Mouse (Mus musculus) hindbrain, embryonic 10.5 days (tissue): ENCODE results near the gene Eps8l1. TPM values are rescaled to one million over a fixed set of nuclear protein-coding genes. Genes with fewer than 3 reads are reported as not detected.
A peak's percentile ranks its signal among the peaks of the same experiment; 100 is the strongest.
"Not testable (repeated sequence)": the region's sequence is repeated elsewhere in the genome, so short reads cannot be mapped to it uniquely, and the experiment has no call there.

Experiments used
- DNase-seq: peaks from one replicate; pipeline ENCODE4 v3.0.0-alpha.2; 2017; ENCODE audit warnings: low spot score
- H3K27ac ChIP-seq: fragments of 300-500 bp; sonication (generic); 2 replicates; pipeline ENCODE4 v1.5.1; 2016; ENCODE audit warnings: mild to moderate bottlenecking, moderate library complexity
- H3K27me3 ChIP-seq: fragments of 300-500 bp; sonication (generic); 2 replicates; pipeline ENCODE4 v1.6.1; 2016; ENCODE audit warnings: mild to moderate bottlenecking; ENCODE audit not compliant: poor library complexity, insufficient read depth, severe bottlenecking
- H3K36me3 ChIP-seq: fragments of 300-500 bp; sonication (generic); 2 replicates; pipeline ENCODE4 v1.6.1; 2016; ENCODE audit warnings: mild to moderate bottlenecking, moderate library complexity
- H3K4me1 ChIP-seq: fragments of 300-500 bp; sonication (generic); replicated peaks from 2 replicates; pipeline ENCODE4 v1.6.1; 2016; ENCODE audit warnings: mild to moderate bottlenecking
- H3K4me3 ChIP-seq: fragments of 300-500 bp; sonication (generic); 2 replicates; pipeline ENCODE4 v1.5.1; 2016; ENCODE audit warnings: mild to moderate bottlenecking, moderate library complexity
- H3K9me3 ChIP-seq: fragments of 300-500 bp; sonication (generic); 2 replicates; pipeline ENCODE4 v1.6.1; 2016; ENCODE audit warnings: mild to moderate bottlenecking, moderate library complexity
- WGBS: fragments of 180-500 bp; shearing (Covaris S2); methylation state at CpG from one replicate; pipeline ENCODE4 v1.1.7; 2016; 5-methylcytosine and 5-hydroxymethylcytosine counted together
- polyA plus RNA-seq: library from polyadenylated mRNA; unstranded; fragments of >200 nt; fragmentation: Nextera tagmentation; extraction: Ambion mirVana; gene quantifications from 2 replicates; pipeline ENCODE4 v1.2.1, GENCODE M21; 2016

Gene Eps8l1
- polyA plus RNA-seq = 2.8 and 5.4 TPM in 2 replicates

DNA sequence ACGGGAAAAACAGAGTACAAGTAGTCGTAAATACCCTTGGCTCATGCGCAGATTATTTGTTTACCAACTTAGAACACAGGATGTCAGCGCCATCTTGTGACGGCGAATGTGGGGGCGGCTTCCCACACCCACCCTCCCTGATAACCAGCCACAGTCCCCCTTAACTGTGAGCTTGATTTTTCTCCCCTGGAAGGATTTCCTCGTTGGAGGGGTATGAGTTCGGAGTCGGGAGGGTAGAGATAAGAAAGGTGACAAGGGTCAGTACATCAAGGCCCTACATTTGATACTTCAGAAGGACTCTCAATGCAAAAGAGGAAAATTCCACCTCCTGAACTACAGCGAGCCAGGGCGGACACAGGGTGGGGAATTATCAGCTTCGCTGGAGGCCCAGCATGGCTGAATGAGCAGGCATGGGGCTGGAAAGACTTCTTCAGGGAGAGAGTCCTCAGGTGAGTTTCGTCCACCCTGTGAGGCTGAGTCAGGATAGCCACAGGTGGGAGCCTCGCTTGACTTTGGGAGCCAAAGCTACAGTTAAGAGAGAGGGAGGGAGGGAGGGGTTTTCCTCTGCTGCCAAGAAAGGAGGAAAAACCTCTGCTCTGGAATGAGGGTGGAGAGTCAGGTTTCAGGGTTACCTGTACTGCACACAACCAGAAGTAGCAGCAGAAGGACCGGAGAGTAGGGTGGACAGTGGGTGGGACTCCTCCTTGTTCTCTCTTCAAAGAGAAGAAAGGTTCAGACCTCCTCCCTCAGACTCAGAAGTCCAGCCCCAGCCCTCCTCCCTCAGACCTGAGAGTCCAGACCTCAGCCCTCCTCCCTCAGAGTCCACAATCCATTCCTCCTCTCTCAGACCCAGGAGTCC lies at the start of gene Eps8l1:
Gene Eps8l1 (plus strand): TSS at position 99 of the 859 bp plus-strand sequence.
- Histone ChIP-seq H3K27ac (peak within 1 kb of the TSS; percentile 59), H3K4me3 (peak within 1 kb of the TSS; percentile 37), H3K4me1 (0 out of 2 replicates have a peak, but pooled peaks cover 4% of the 10 kb centered on the region), H3K27me3 (no peaks in the 10 kb centered on the region), H3K36me3 (no peaks in the 10 kb centered on the region), H3K9me3 (no peaks in the 10 kb centered on the region)
- no peak for DNase-seq
- WGBS = 67% methylated on average over 14 of the region's 16 CpGs

DNA sequence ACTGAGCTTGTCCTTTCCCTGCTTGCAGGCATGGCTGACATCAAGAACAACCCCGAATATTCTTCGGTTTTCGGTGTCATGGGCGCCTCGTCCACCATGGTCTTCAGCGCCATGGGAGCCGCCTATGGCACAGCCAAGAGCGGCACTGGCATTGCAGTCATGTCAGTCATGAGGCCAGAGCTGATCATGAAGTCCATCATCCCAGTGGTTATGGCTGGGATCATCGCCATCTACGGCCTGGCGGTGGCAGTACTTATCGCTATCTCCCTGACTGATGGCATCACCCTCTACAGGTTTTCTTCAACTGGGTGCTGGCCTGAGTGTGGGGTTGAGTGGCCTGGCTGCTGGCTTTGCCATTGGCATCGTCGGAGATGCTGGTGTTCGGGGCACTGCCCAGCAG lies 48.1 kb upstream of the Eps8l1 start:
- not testable (repeated sequence) for H3K4me3 ChIP-seq, H3K36me3 ChIP-seq, H3K27ac ChIP-seq, H3K4me1 ChIP-seq, DNase-seq, H3K27me3 ChIP-seq
- peaks cover 12% of the 10 kb centered on the region; the same call in 1 of the 2 replicates for H3K9me3 ChIP-seq
- 96% methylated on average over 15 of the region's 15 CpGs for WGBS

DNA sequence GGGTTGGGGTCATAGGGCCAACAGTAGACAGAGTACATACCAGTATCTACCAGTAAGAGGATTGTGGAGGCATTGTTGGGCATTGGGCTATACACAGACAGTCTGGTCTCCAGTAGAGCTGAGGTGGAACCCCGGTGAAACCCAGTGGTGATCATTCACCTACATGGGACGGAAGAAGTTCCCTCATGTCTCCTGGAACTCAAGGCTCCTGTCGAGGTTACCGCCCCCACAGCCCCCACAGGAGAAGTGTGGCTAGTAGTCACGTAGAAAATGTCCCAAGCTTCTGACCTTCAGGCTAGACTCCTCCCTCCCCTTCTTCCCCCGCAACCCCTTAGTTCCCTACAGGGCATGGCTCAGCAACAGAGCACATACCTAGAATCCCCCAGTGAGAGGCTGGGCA lies 40.8 kb upstream of the Eps8l1 start:
- no peak overlapping the region for H3K27ac ChIP-seq
- no peak overlapping the region for H3K4me3 ChIP-seq
- 83% methylated on average over 6 of the region's 6 CpGs for WGBS
- H3K9me3 ChIP-seq = no peaks in the 10 kb centered on the region
- H3K4me1 ChIP-seq = no peaks in the 10 kb centered on the region
- no peaks in the 10 kb centered on the region for H3K27me3 ChIP-seq
- H3K36me3 ChIP-seq = peaks cover 13% of the 10 kb centered on the region
- no peak for DNase-seq

GRCm38 (mm10) chr7:4420230-4420629 lies 40.2 kb upstream of the Eps8l1 start:
- Histone ChIP-seq H3K4me3 (no peak overlapping the region), H3K27ac (no peak overlapping the region), H3K27me3 (no peaks in the 10 kb centered on the region), H3K36me3 (peaks cover 19% of the 10 kb centered on the region), H3K4me1 (no peaks in the 10 kb centered on the region), H3K9me3 (no peaks in the 10 kb centered on the region)
- WGBS = 69% methylated on average over 4 of the region's 4 CpGs
- DNase-seq = no peak

- H3K36me3 ChIP-seq = peaks cover 85% of the 10 kb centered on the region
- peaks cover under 1% of the 10 kb centered on the region; the same call in 1 of the 2 replicates for H3K9me3 ChIP-seq
Observed at GRCm38 (mm10) chr7:4427161-4427912, 33.1 kb upstream of the Eps8l1 start.

GRCm38 (mm10) chr7:4430246-4430844 lies 30.1 kb upstream of the Eps8l1 start:
- Histone ChIP-seq H3K4me1 (no peaks in the 10 kb centered on the region), H3K27ac (no peak overlapping the region), H3K36me3 (peaks cover 95% of the 10 kb centered on the region), H3K4me3 (no peak overlapping the region), H3K9me3 (peaks cover 2% of the 10 kb centered on the region; the same call in 1 of the 2 replicates), H3K27me3 (no peaks in the 10 kb centered on the region)
- DNase-seq = no peak
- 90% methylated on average over 9 of the region's 9 CpGs for WGBS

More at GRCm38 (mm10) chr7:4427161-4427912, 33.1 kb upstream of the Eps8l1 start:
- no peak overlapping the region for H3K4me3 ChIP-seq
- H3K27ac ChIP-seq = no peak overlapping the region
- H3K4me1 ChIP-seq = no peaks in the 10 kb centered on the region
- no peaks in the 10 kb centered on the region for H3K27me3 ChIP-seq
- DNase-seq = peak; percentile 86
- WGBS = 79% methylated on average over 7 of the region's 7 CpGs

DNA sequence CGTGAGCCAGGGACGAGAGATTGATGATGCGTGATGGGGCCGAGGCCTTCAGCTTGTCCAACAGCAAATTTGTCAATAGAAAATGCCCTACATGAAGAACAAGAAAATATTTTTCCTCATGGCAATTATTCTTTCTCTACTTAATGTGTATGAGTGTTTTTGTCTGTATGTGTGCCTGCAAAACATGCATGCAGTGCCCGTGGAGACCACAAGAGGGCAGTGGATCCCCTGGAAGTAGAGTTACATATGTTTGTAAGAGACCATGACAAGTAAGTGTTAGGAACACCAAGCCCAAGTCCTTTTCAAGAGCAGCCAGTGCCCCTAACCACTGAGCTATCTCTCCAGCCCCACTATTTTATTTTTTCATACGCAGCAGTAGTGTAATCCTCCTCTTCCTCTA lies 28.9 kb upstream of the Eps8l1 start:
- peaks cover 95% of the 10 kb centered on the region for H3K36me3 ChIP-seq
- no peak overlapping the region for H3K4me3 ChIP-seq
- H3K27ac ChIP-seq = no peak overlapping the region
- WGBS = 83% methylated on average over 6 of the region's 6 CpGs
- H3K4me1 ChIP-seq = no peaks in the 10 kb centered on the region
- DNase-seq = peak; percentile 79
- no peaks in the 10 kb centered on the region for H3K27me3 ChIP-seq
- H3K9me3 ChIP-seq = peaks cover 2% of the 10 kb centered on the region; the same call in 1 of the 2 replicates

DNA sequence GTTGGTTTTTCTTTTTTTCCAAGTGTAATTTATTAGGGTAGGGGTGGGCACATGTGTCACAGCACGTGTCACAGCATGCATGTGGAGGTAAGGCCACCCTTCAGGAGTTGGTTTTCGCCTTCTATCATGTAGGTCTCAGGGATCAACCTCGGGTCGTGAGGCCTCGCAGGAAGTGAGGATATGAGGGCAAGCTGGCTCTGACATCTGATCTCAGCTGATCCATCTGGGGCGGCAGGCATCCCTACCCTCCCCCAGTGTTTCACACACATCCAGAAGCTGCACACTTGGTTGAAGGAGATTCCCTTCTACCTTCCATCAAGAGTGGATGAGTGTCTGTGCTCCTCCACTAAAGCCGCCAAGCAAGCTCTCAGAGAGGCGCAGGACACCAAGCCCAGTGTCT lies 28.4 kb upstream of the Eps8l1 start:
- peaks cover 96% of the 10 kb centered on the region for H3K36me3 ChIP-seq

GRCm38 (mm10) chr7:4437721-4438120 lies 22.8 kb upstream of the Eps8l1 start:
- no peaks in the 10 kb centered on the region for H3K4me1 ChIP-seq
- WGBS = 83% methylated on average over 2 of the region's 2 CpGs
- H3K27me3 ChIP-seq = no peaks in the 10 kb centered on the region
- no peak overlapping the region for H3K27ac ChIP-seq
- no peaks in the 10 kb centered on the region for H3K9me3 ChIP-seq
- H3K36me3 ChIP-seq = peaks cover 95% of the 10 kb centered on the region
- no peak overlapping the region for H3K4me3 ChIP-seq
- no peak for DNase-seq

More for the DNA sequence above, 28.4 kb upstream of the Eps8l1 start:
- Histone ChIP-seq H3K27me3 (no peaks in the 10 kb centered on the region), H3K27ac (no peak overlapping the region), H3K9me3 (peaks cover 2% of the 10 kb centered on the region; the same call in 1 of the 2 replicates), H3K4me3 (no peak overlapping the region), H3K4me1 (no peaks in the 10 kb centered on the region)
- WGBS = 83% methylated on average over 8 of the region's 8 CpGs
- no peak for DNase-seq

DNA sequence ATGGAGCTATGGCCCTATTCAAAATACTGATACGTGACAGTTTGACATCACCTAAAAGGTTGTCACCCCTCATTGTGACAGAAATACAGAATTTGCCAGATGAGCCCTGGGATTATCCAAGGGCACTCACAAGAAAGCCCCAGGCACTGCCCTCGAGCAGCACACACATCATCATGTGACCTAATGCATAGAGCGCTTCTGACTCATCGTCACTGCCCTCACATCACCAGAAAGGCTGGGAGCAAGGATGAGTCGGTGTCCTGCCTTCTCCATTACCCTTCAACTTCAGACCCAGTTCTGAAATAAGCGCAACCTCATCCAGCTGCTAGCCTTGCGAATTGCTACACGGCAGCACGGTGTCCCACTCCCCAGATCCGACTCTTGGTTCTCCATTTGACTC lies 19.9 kb upstream of the Eps8l1 start:
- no peak for DNase-seq
- WGBS = 91% methylated on average over 10 of the region's 10 CpGs
- H3K27me3 ChIP-seq = no peaks in the 10 kb centered on the region
- H3K9me3 ChIP-seq = no peaks in the 10 kb centered on the region
- no peak overlapping the region for H3K27ac ChIP-seq
- H3K4me3 ChIP-seq = no peak overlapping the region
- peaks cover 83% of the 10 kb centered on the region for H3K36me3 ChIP-seq
- peaks cover 8% of the 10 kb centered on the region for H3K4me1 ChIP-seq

- Histone ChIP-seq H3K36me3 (peaks cover 40% of the 10 kb centered on the region), H3K27me3 (no peaks in the 10 kb centered on the region), H3K9me3 (no peaks in the 10 kb centered on the region), H3K4me1 (peaks cover 13% of the 10 kb centered on the region), H3K27ac (peak within 1 kb of the TSS; percentile 90), H3K4me3 (peak within 1 kb of the TSS; percentile 82)
- DNase-seq = peak; percentile 89
- under 1% methylated on average over 35 of the region's 35 CpGs for WGBS
Observed at GRCm38 (mm10) chr7:4445216-4445791, 15.2 kb upstream of the Eps8l1 start, which contains the start of gene Rdh13. Gene Rdh13, minus strand, starts transcription at chr7:4445649.

- Histone ChIP-seq H3K4me1 (peaks cover 13% of the 10 kb centered on the region), H3K9me3 (no peaks in the 10 kb centered on the region), H3K36me3 (peaks cover 21% of the 10 kb centered on the region), H3K27me3 (no peaks in the 10 kb centered on the region), H3K4me3 (no peak overlapping the region), H3K27ac (no peak overlapping the region)
- WGBS = 0% methylated on average over 1 of the region's 1 CpGs
- no peak for DNase-seq
Observed at GRCm38 (mm10) chr7:4447138-4447537, 13.3 kb upstream of the Eps8l1 start.
